Mouse (Mus musculus) heart, postnatal 14 days (tissue): Measurements from ENCODE around the gene 1110051M20Rik. TPM values are rescaled to one million over a fixed set of nuclear protein-coding genes. Genes with fewer than 3 reads are reported as not detected.

Experiments used
- DNase-seq, 2 experiments: peaks; one replicate each; pipeline ENCODE4 v3.0.0; 2021 to 2022
- intact Hi-C: fragments of 180-260 bp; cut with DNase I; formaldehyde crosslinking; loops from one replicate; pipeline ENCODE4 v1.15.1; 2025
- total RNA-seq, 2 experiments: library from RNA; stranded (reverse); gene quantifications; 2 replicates each; pipeline ENCODE4 v1.2.3; 2021

Gene 1110051M20Rik
- total RNA-seq, 2 experiments from 2014 or later = 10.5 to 12.0 TPM

GRCm38 (mm10) chr2:91281366-91281765 lies 163.1 kb downstream of the 1110051M20Rik start:
- no peak for DNase-seq
- intact Hi-C loops = loop anchor here (5.0 kb wide), 1 partner anchor 164 kb away; the partner anchor contains the start of gene Mybpc3

- intact Hi-C loops = no loop called here
- no peak for DNase-seq
Measured at GRCm38 (mm10) chr2:91279372-91279755, 165.1 kb downstream of the 1110051M20Rik start.

- intact Hi-C loops = no loop called here
- peak in 1 of 2 experiments; percentile 60 for DNase-seq
Measured at GRCm38 (mm10) chr2:91278749-91279371, 165.6 kb downstream of the 1110051M20Rik start.

- intact Hi-C loops = loop anchor here (10.0 kb wide), 1 partner anchor 155 kb away; the partner anchor contains the start of gene Mybpc3
- DNase-seq = no peak
Measured at GRCm38 (mm10) chr2:91269687-91270133, 174.8 kb downstream of the 1110051M20Rik start.

GRCm38 (mm10) chr2:91268706-91269105 lies 175.8 kb downstream of the 1110051M20Rik start:
- DNase-seq = no peak
- intact Hi-C loops = loop anchor here (10.0 kb wide), 1 partner anchor 154 kb away; the partner anchor contains the start of gene Mybpc3

GRCm38 (mm10) chr2:91268042-91268441 lies 176.5 kb downstream of the 1110051M20Rik start:
- intact Hi-C loops = loop anchor here (10.0 kb wide), 1 partner anchor 153 kb away; the partner anchor contains the start of gene Mybpc3
- no peak for DNase-seq

GRCm38 (mm10) chr2:91264711-91265681 lies 179.5 kb downstream of the 1110051M20Rik start, which contains the start of gene Arfgap2:
TSS of gene Arfgap2 (plus strand) at chr2:91264974.
- intact Hi-C loops = loop anchor here (10.0 kb wide), 1 partner anchor 150 kb away; the partner anchor contains the start of gene Mybpc3
- peak; percentile 97 for DNase-seq

GRCm38 (mm10) chr2:91263692-91264660 lies 180.5 kb downstream of the 1110051M20Rik start:
- intact Hi-C loops = loop anchor here (10.0 kb wide), 1 partner anchor 149 kb away; the partner anchor contains the start of gene Mybpc3
- DNase-seq = no peak

GRCm38 (mm10) chr2:91259493-91259892 lies 185.0 kb downstream of the 1110051M20Rik start:
- no peak for DNase-seq
- intact Hi-C loops = no loop called here

GRCm38 (mm10) chr2:91258830-91259229 lies 185.7 kb downstream of the 1110051M20Rik start:
- intact Hi-C loops = no loop called here
- no peak for DNase-seq

GRCm38 (mm10) chr2:91258054-91258453 lies 186.4 kb downstream of the 1110051M20Rik start:
- intact Hi-C loops = no loop called here
- no peak for DNase-seq

- no peak for DNase-seq
- intact Hi-C loops = no loop called here
Measured at GRCm38 (mm10) chr2:91257126-91257980, 187.2 kb downstream of the 1110051M20Rik start.

- intact Hi-C loops = no loop called here
Measured at GRCm38 (mm10) chr2:91256256-91257125, 188.0 kb downstream of the 1110051M20Rik start.

GRCm38 (mm10) chr2:91255661-91256150 lies 188.8 kb downstream of the 1110051M20Rik start, which contains the start of gene Pacsin3:
TSS of gene Pacsin3 (plus strand) at chr2:91255954.
- peak; percentile 49 to 50 for DNase-seq
- intact Hi-C loops = no loop called here

More at GRCm38 (mm10) chr2:91256256-91257125, 188.0 kb downstream of the 1110051M20Rik start:
- DNase-seq = peak; percentile 76 to 77

- intact Hi-C loops = no loop called here
- no peak for DNase-seq
Measured at GRCm38 (mm10) chr2:91254725-91255380, 189.7 kb downstream of the 1110051M20Rik start.

- intact Hi-C loops = no loop called here
- DNase-seq = no peak
Measured at GRCm38 (mm10) chr2:91252512-91252911, 192.0 kb downstream of the 1110051M20Rik start.

- DNase-seq = no peak
- intact Hi-C loops = no loop called here
Measured at GRCm38 (mm10) chr2:91252001-91252400, 192.5 kb downstream of the 1110051M20Rik start.
